ENCODE assay signal across 10 mouse cellular contexts in the genomic region with DNA sequence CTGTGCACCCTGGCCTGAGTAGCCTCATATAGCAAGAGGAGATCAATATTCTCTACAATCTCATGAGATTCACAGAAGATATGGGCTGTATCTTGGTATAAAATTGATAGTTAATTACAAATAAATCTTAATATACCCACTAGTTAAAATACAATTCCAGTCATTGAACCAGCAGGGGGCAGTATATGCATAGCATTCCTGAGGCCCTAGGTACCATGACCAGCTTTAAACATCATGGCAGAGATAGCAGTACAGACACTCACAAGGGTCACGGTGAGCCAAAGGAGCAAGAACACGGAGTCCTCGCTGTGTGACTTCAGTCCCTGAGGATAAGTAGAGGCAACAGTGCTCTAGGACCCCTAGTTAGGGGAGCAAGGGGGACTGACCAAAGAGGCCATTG. TPM values are rescaled to one million over a fixed set of nuclear protein-coding genes. Genes with fewer than 3 reads are reported as not detected.
DNase-seq lines count a peak whose midpoint lies in the region; TF ChIP-seq lines count a peak whose summit lies in the region.
"Had no signal": no experiment of that assay in that cellular context is flagged by ENCODE, and none has a peak within 500 bp of the region (broad histone marks: within the 10 kb centered on the region; RNA-seq: fewer than 3 reads in every experiment).

No protein-coding gene starts in this region.

- DNase-seq in heart, adult 18-20 months = peak; percentile 57 to 79
- DNase-seq in heart, adult 11 months = no peak
- DNase-seq in testis, postnatal 14 days (ENCODE audit: low spot score) = no peak
- DNase-seq in cerebellum, adult 8-10 months = peak; percentile 41
- peak; percentile 67 for DNase-seq in kidney, postnatal 10 days
- peak; percentile 41 for DNase-seq in retina, postnatal 7 days (ENCODE audit: low read depth, low spot score)
- no peak for DNase-seq in spleen, postnatal 4 days (ENCODE audit: low spot score in 2 of 2)

- H3K4me1 ChIP-seq in testis, adult 2 months (ENCODE audit: control insufficient read depth, insufficient read depth, low read length) = peaks cover 9% of the 10 kb centered on the region
- H3K4me1 ChIP-seq: embryonic facial prominence, embryonic 12.5 days; limb, embryonic 12.5 days had no signal

- no peaks in the 10 kb centered on the region for H3K36me3 ChIP-seq in testis, adult 2 months (ENCODE audit: control insufficient read depth, insufficient read depth, low read length)
- H3K36me3 ChIP-seq: embryonic facial prominence, embryonic 12.5 days; limb, embryonic 12.5 days had no signal

- no peak overlapping the region for H3K27ac ChIP-seq in testis, adult 2 months (ENCODE audit: control insufficient read depth, insufficient read depth, low read depth, low read length)
- H3K27ac ChIP-seq: embryonic facial prominence, embryonic 12.5 days; limb, embryonic 12.5 days had no signal

- no peak overlapping the region for H3K4me3 ChIP-seq in testis, adult 2 months (ENCODE audit: control insufficient read depth, low read depth, low read length)
- H3K4me3 ChIP-seq: embryonic facial prominence, embryonic 12.5 days; limb, embryonic 12.5 days had no signal

- H3K27me3 ChIP-seq in testis, adult 2 months (ENCODE audit: control insufficient read depth, insufficient read depth, low read length) = no peaks in the 10 kb centered on the region
- H3K27me3 ChIP-seq: embryonic facial prominence, embryonic 12.5 days had no signal

- TF ChIP-seq CTCF in testis, adult 2 months (IDR thresholded peaks at IDR 0.05; ENCODE audit: control insufficient read depth, insufficient read depth, insufficient replicate concordance, low read depth, low read length) = peak; percentile 30; the same call in 1 of the 2 replicates

- no peak for TF ChIP-seq POLR2A in testis, adult 2 months (IDR thresholded peaks at IDR 0.05; ENCODE audit: control insufficient read depth, low read depth, low read length)

RNA-seq across cellular contexts. Expression of a gene that starts 28.6 kb away (rescaled TPM):
- 10 to 100 TPM; 28.7 to 37.5 TPM for total RNA-seq in heart, adult 18-20 months (2021)
- 60.1 and 63.9 TPM in 2 replicates for polyA plus RNA-seq in testis, adult 2 months (2012; rRNA removed)

RNA-seq across cellular contexts. Expression of a gene that starts 50.0 kb away (rescaled TPM):
- total RNA-seq in heart, adult 18-20 months (2021) = 10 to 100 TPM; 15.0 to 15.9 TPM
- 3.6 and 3.7 TPM in 2 replicates for polyA plus RNA-seq in testis, adult 2 months (2012; rRNA removed)

RNA-seq across cellular contexts. Expression of a gene that starts 57.3 kb away (rescaled TPM):
- under 1 TPM; 0.28 to 0.84 TPM for total RNA-seq in heart, adult 18-20 months (2021)
- 1.5 and 2.0 TPM in 2 replicates for polyA plus RNA-seq in testis, adult 2 months (2012; rRNA removed)

RNA-seq across cellular contexts. Expression of a gene that starts 58.9 kb away (rescaled TPM):
- not detected for total RNA-seq in heart, adult 18-20 months (2021)
- not detected in 2 replicates for polyA plus RNA-seq in testis, adult 2 months (2012; rRNA removed)
- polyA plus RNA-seq: embryonic facial prominence, embryonic 12.5 days; limb, embryonic 12.5 days had no signal

Comparison
In these comparisons a context has a peak if more than half of its experiments do, and no peak if none do; other contexts are left out.
1. DNase-seq: peak in heart, adult 18-20 months (2 of 2), cerebellum, adult 8-10 months (single experiment), kidney, postnatal 10 days (single experiment) and retina, postnatal 7 days (single experiment); none in heart, adult 11 months (single experiment), testis, postnatal 14 days (single experiment) and spleen, postnatal 4 days (0 of 2).